Mouse (Mus musculus) layer of hippocampus, adult 2 months (tissue): ENCODE results near the gene Cstad. TPM values are rescaled to one million over a fixed set of nuclear protein-coding genes. Genes with fewer than 3 reads are reported as not detected.

ENCODE experiments used
- DNase-seq, 2 experiments: peaks; one replicate each; pipeline ENCODE4 v3.0.0; 2022; ENCODE audit warnings: low spot score in 2 of 2
- H3K27ac ChIP-seq: fragments of 200-600 bp; 2 replicates; pipeline ENCODE4 v1.8.1; 2022
- H3K4me3 ChIP-seq: fragments of 200-600 bp; 2 replicates; pipeline ENCODE4 v1.8.1; 2022; ENCODE audit warnings: mild to moderate bottlenecking
- CTCF ChIP-seq: fragments of 200-600 bp; conservative IDR thresholded peaks from 2 replicates; pipeline ENCODE4 v1.8.1; 2022; ENCODE audit warnings: antibody characterized with exemption, mild to moderate bottlenecking, moderate library complexity
- total RNA-seq, 2 experiments: library from RNA; stranded (reverse); gene quantifications; 2 replicates each; pipeline ENCODE4 v1.2.3; 2021

The Cstad gene
- total RNA-seq, 2 experiments from 2014 or later, result 7.8 to 11.3 TPM

- no peak for TF ChIP-seq CTCF
- DNase-seq, result no peak
- no peak overlapping the region for H3K27ac ChIP-seq
- H3K4me3 ChIP-seq, result no peak overlapping the region
Measured at GRCm38 (mm10) chr2:30577010-30577409, 17.8 kb upstream of the Cstad start.

GRCm38 (mm10) chr2:30578006-30578405, 16.8 kb upstream of the Cstad start:
- Histone ChIP-seq H3K27ac (no peak overlapping the region), H3K4me3 (no peak overlapping the region)
- TF ChIP-seq CTCF, result no peak
- no peak for DNase-seq

GRCm38 (mm10) chr2:30587161-30587560, 7.7 kb upstream of the Cstad start:
- Histone ChIP-seq H3K27ac (no peak overlapping the region), H3K4me3 (no peak overlapping the region)
- DNase-seq, result no peak
- no peak for TF ChIP-seq CTCF

GRCm38 (mm10) chr2:30587671-30588070, 7.2 kb upstream of the Cstad start:
- TF ChIP-seq CTCF, result no peak
- H3K27ac ChIP-seq, result no peak overlapping the region
- no peak for DNase-seq

DNA sequence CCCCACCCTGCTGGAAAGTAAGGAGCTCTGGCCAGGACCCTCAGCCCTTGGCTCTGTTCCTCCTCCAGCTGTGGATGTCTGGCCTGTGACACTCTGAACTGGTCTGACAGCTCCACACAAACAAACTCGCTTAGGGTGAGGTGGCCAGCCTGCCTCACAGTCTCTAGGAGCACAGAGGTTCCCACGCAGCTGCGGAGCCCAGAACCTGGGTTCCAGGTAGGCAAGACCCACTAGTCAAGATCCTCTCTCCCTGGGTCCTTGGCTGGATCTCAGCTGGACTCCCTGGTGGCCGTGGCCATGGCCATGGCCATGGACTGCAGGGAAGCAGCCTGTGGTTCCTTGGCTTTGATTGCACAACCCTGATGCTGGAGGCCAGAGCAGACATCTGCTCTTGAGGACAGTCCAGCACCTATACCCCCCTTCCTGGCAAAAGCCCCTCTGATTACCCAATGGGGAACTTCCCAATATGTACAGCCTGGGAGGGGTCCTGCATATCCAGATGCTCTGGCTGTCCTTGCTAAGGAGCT, 5.8 kb upstream of the Cstad start:
- no peak overlapping the region for H3K4me3 ChIP-seq
- DNase-seq, result no peak
- H3K27ac ChIP-seq, result no peak overlapping the region
- no peak for TF ChIP-seq CTCF

More at GRCm38 (mm10) chr2:30587671-30588070, 7.2 kb upstream of the Cstad start:
- H3K4me3 ChIP-seq, result no peak overlapping the region

DNA sequence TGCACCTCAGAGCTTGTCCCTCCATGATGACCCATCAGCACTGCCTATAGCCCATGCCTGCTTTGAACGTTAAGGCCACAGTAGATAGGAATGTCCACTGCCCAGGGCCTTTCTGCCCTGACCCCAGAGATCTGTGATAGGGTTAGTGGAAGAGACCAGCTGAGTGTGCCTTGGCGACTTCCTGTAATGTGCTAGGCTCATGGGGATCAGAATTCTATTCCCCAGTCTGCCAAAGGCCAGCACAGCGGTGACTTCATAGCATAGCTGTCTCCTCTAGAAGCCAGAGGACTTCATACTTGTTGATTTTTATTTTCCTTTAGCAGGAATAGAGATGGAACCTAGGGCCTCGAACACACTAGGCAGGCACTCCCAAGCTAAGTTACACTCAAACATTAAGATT, 5.1 kb upstream of the Cstad start:
- H3K4me3 ChIP-seq, result no peak overlapping the region
- no peak overlapping the region for H3K27ac ChIP-seq
- DNase-seq, result no peak
- no peak for TF ChIP-seq CTCF

- DNase-seq, result peak; percentile 70 to 83
- Histone ChIP-seq H3K27ac (peak overlapping the region; percentile 93), H3K4me3 (peak overlapping the region; percentile 34)
- no peak for TF ChIP-seq CTCF
Measured at GRCm38 (mm10) chr2:30590909-30591308, 3.9 kb upstream of the Cstad start.

DNA sequence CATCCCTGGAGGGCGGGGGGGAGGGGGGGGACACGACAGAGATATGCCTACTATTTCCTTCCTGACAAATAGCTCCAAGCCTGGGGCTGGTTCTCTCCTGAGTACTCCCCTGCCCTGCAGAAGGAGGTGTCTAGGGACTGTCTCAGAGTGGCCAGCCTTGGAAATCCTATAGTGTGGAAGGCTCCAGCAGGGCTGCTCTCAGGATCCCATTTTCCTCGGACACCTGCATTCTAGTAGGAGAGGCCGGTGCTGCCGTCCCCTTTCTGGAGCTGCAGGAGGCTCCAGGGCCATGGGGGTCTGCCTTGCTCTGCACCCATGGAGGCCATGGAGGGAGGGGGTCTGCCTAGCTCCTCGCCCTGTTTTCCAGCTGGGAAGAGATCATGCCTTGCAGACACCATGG, 2.4 kb upstream of the Cstad start:
- Histone ChIP-seq H3K27ac (peak overlapping the region; percentile 100; the same call in 1 of the 2 replicates), H3K4me3 (no peak overlapping the region)
- no peak for DNase-seq
- TF ChIP-seq CTCF, result no peak

- Histone ChIP-seq H3K27ac (peak overlapping the region; percentile 100), H3K4me3 (no peak overlapping the region)
- TF ChIP-seq CTCF, result no peak
- no peak for DNase-seq
Measured at GRCm38 (mm10) chr2:30592951-30593350, 1.9 kb upstream of the Cstad start.

DNA sequence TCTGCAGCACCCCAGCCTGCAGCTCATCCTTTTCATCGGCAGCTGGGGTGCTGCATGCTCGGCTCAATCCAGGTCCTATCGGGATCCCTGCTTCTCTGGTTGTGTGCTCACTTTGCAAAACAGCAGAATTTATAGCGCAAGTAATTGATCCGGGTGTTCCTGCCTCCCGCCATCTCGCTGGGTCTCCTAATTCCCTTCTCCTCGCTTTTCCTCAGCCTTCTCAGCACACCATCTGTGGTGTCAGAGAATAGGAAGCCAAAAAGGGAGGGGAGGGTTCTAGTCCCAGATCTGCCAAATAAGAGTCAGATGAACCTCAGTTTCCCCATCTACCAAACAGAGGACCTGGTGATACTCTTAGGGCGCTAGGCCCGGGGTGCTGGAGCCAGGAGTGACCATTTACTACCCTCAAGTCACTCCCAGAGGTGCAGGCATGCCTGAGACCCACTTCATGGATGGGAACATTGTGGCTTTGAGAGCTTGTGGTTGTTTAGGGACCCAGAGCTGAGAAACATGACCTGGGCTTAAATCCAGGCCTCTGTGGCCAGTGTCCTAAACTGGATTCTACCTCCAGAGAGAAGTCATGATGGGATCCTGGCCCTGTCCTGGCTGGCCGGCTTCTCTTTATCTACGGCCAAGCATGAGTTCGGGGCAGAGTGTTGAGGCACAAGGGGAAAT, 1.1 kb upstream of the Cstad start:
- TF ChIP-seq CTCF, result no peak
- DNase-seq, result no peak
- no peak overlapping the region; the same call in 1 of the 2 replicates for H3K4me3 ChIP-seq
- H3K27ac ChIP-seq, result peak overlapping the region; percentile 100

DNA sequence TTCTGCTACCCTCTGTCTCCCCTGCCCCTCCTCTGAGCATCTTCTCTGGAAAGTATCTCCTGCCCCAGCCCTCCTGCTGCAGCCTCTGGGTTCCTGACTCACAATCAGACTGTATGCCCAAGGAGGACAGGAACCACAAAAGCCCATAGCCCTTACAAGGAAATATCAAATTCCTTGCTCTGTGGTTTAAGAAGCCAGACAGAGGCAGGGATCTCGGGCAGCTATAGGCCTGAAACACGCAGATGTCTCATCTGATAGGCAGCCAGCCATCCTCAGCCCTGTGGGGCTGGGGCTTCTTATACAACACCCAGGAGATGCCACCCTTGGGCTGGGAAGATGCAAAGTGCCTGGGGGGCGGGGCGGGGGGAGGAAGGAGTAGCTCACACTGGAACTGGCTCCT, 956 bp downstream of the Cstad start:
- H3K27ac ChIP-seq, result peak overlapping the region; percentile 100
- H3K4me3 ChIP-seq, result peak overlapping the region; percentile 72
- TF ChIP-seq CTCF, result no peak
- DNase-seq, result no peak

GRCm38 (mm10) chr2:30599621-30600020, 4.8 kb downstream of the Cstad start:
- DNase-seq, result no peak
- no peak overlapping the region for H3K4me3 ChIP-seq
- H3K27ac ChIP-seq, result peak overlapping the region; percentile 80; the same call in 1 of the 2 replicates
- TF ChIP-seq CTCF, result no peak

- Histone ChIP-seq H3K27ac (peak overlapping the region; percentile 80), H3K4me3 (peak overlapping the region; percentile 15)
- DNase-seq, result no peak
- no peak for TF ChIP-seq CTCF
Measured at GRCm38 (mm10) chr2:30600291-30600690, 5.5 kb downstream of the Cstad start.

DNA sequence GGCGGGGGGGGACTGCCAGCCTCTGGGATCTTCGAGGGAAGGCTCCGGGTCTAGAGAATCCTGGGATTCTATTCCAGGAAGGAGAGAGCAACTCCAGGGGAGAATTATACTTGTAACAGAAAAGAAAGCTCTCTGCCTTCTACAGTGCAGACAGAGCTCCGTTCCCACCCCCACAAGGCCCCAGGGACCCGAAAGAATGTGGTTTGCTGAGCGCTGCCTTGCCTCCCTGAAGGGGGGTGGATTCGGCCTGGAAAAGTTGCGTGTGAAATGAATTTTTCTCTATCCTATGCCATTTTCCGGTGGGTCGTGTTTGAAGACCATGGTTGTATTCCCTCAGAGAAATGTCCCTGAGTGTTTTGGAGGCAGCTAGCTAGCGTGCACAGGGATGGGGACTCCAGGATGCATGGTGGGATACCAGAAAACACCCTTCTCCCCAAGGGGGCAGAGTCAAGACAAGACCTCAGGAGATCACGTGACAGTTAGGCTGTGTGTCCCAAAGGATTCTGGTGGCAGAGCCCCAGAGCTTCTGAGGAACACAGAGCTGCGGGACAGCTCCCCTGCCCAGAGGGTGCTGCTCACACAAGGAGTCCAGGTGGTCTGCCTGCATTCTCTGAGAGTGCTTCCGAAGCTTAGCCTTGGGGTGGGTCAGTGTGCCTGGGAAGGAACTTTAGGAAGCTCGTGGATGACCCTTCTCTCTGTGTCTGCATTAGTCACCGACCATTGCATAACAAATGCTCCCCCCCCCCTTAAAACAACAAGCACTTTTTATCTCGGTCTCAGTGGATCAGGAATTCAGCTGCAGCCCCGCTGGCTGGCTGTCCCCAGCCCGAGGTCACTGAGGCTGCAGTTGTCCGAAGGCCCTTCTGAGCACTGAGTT, 6.4 kb downstream of the Cstad start:
- Histone ChIP-seq H3K4me3 (no peak overlapping the region), H3K27ac (peak overlapping the region; percentile 80)
- DNase-seq, result no peak
- no peak for TF ChIP-seq CTCF
